Mouse (Mus musculus) brain, embryonic 14.5 days (tissue): ENCODE results near the gene Nxnl1.

ENCODE experiments used
- CTCF ChIP-seq: fragments of 200-500 bp; IDR thresholded peaks from 2 replicates; pipeline ENCODE4 v1.5.1; 2012; ENCODE audit warnings: inconsistent platforms, mild to moderate bottlenecking, moderate library complexity, borderline replicate concordance; ENCODE audit not compliant: insufficient read depth, insufficient read length; ENCODE audit errors: extremely low read depth
- POLR2A ChIP-seq: fragments of 200-500 bp; IDR thresholded peaks from 2 replicates; pipeline ENCODE4 v1.6.1; 2012; ENCODE audit warnings: mild to moderate bottlenecking, inconsistent platforms, borderline replicate concordance; ENCODE audit not compliant: poor library complexity, insufficient read depth, insufficient read length, severe bottlenecking; ENCODE audit errors: extremely low read depth

DNA sequence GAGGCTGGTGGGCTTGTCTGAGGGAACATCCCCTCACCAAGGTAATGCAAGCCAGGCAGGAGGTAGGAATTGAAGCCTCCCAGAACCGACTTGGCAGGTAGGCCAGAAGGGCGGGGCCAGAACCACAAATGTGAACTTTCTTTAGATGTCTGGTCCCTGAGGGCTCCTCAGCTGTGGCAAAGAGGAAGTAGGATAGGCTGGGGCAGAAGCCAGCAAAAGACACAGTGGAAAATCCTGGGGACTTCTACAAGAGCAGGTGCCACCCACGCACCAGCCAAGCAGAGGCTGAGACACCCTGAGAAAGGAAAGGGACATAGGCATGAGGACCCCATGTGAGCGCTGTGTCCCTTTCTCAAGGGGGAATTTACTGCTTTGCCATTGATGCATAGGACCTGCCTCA is 30.4 kb upstream of the Nxnl1 start:
- no peak for TF ChIP-seq POLR2A
- no peak for TF ChIP-seq CTCF
